Mouse (Mus musculus) ES-E14 (cell line): ENCODE results near the gene Muc5b.
"Not testable (repeated sequence)": the region's sequence is repeated elsewhere in the genome, so short reads cannot be mapped to it uniquely, and the experiment has no call there.

ENCODE experiments used
- CHD2 ChIP-seq: IDR thresholded peaks from 2 replicates; pipeline ENCODE4 v1.6.1; 2014; ENCODE audit warnings: mild to moderate bottlenecking, low read depth, low read length, inconsistent platforms
- HCFC1 ChIP-seq: IDR thresholded peaks from 2 replicates; pipeline ENCODE4 v1.6.1; 2012; ENCODE audit warnings: low read length, inconsistent platforms, borderline replicate concordance; ENCODE audit not compliant: insufficient read depth
- MAFK ChIP-seq: IDR thresholded peaks from 2 replicates; pipeline ENCODE4 v1.6.1; 2014; ENCODE audit warnings: mild to moderate bottlenecking, low read depth, low read length, inconsistent platforms; ENCODE audit not compliant: insufficient read depth
- ZC3H11A ChIP-seq: IDR thresholded peaks from 2 replicates; pipeline ENCODE4 v1.6.1; 2012; ENCODE audit warnings: low read depth, mild to moderate bottlenecking, inconsistent platforms, low read length, borderline replicate concordance
- ZNF384 ChIP-seq: IDR thresholded peaks from 2 replicates; pipeline ENCODE4 v1.6.1; 2012; ENCODE audit warnings: low read depth, low read length, inconsistent platforms

GRCm38 (mm10) chr7:141809933-141810332 lies 28.9 kb upstream of the Muc5b start:
- TF ChIP-seq ZNF384, MAFK, ZC3H11A, HCFC1, CHD2: not testable (repeated sequence)
